Mouse (Mus musculus) ovary, adult 2 months (tissue): ENCODE results near the gene Rsbn1. TPM values are rescaled to one million over a fixed set of nuclear protein-coding genes. Genes with fewer than 3 reads are reported as not detected.

Source experiments
- polyA plus RNA-seq: library from polyadenylated mRNA; depleted of rRNA; stranded (reverse); fragments of >200 nt; gene quantifications from 2 replicates; pipeline ENCODE4 v1.2.3, GENCODE M21; 2012; rRNA removed

Rsbn1 gene
- 5.5 and 8.9 TPM in 2 replicates for polyA plus RNA-seq

GRCm38 (mm10) chr3:103914010-103914669 is at the start of gene Rsbn1:
Gene Rsbn1 (plus strand): TSS chr3:103914120.

GRCm38 (mm10) chr3:103967861-103968691 is 54.2 kb downstream of the Rsbn1 start, which contains the start of gene Phtf1:
Gene Phtf1 (plus strand): TSS chr3:103968110.

Other genes with a start within 250 kb of the Rsbn1 start
- 37.9 and 39.1 TPM in 2 replicates for gene Olfml3, start 176.1 kb upstream of the Rsbn1 start, polyA plus RNA-seq
- gene Gm10964, start 174.8 kb upstream of the Rsbn1 start, polyA plus RNA-seq = not detected in 2 replicates
- gene Hipk1, start 122.6 kb upstream of the Rsbn1 start, polyA plus RNA-seq = 87.2 and 107 TPM in 2 replicates
- gene Dclre1b, start 104.7 kb upstream of the Rsbn1 start, polyA plus RNA-seq = 15.3 and 21.2 TPM in 2 replicates
- 11.2 and 11.3 TPM in 2 replicates for gene Ap4b1, start 104.6 kb upstream of the Rsbn1 start, polyA plus RNA-seq
- 0.33 and 0.59 TPM in 2 replicates for gene Gm43064, start 104.5 kb upstream of the Rsbn1 start, polyA plus RNA-seq
- gene Bcl2l15, start 81.5 kb upstream of the Rsbn1 start, polyA plus RNA-seq = 0.56 and 1.1 TPM in 2 replicates
- 6.1 and 10.6 TPM in 2 replicates for gene Ptpn22, start 54.3 kb upstream of the Rsbn1 start, polyA plus RNA-seq
- gene Phtf1, start 54.0 kb downstream of the Rsbn1 start, polyA plus RNA-seq = 11.5 and 18.1 TPM in 2 replicates